Mouse (Mus musculus) liver, embryonic 12.5 days (tissue): ENCODE measurements at regions not wholly inside any gene's neighbourhood (a gene's known extent, or its start where the extent isn't known, plus 50 kb on each side); places are given as distances from the start of the nearest gene placed in this dataset.

Experiments used
- ATAC-seq: fragments of 200-750 bp; cut with Nextera tagmentation; 2 replicates; pipeline ENCODE4 v1.8.0; 2017; ENCODE audit warnings: moderate number of reproducible peaks, mild to moderate bottlenecking, moderate library complexity
- H3K27ac ChIP-seq: fragments of 300-500 bp; sonication (generic); 2 replicates; pipeline ENCODE4 v1.5.1; 2016; ENCODE audit warnings: mild to moderate bottlenecking
- H3K27me3 ChIP-seq: fragments of 300-500 bp; sonication (generic); replicated peaks from 2 replicates; pipeline ENCODE4 v1.6.1; 2016; ENCODE audit warnings: mild to moderate bottlenecking, moderate library complexity
- H3K36me3 ChIP-seq: fragments of 300-500 bp; sonication (generic); 2 replicates; pipeline ENCODE4 v1.6.1; 2016; ENCODE audit warnings: mild to moderate bottlenecking, moderate library complexity
- H3K4me1 ChIP-seq: fragments of 300-500 bp; sonication (generic); 2 replicates; pipeline ENCODE4 v1.6.1; 2016
- H3K4me2 ChIP-seq: fragments of 300-500 bp; sonication (generic); 2 replicates; pipeline ENCODE4 v1.6.1; 2016; ENCODE audit warnings: mild to moderate bottlenecking, moderate library complexity
- H3K4me3 ChIP-seq: fragments of 300-500 bp; sonication (generic); 2 replicates; pipeline ENCODE4 v1.5.1; 2016; ENCODE audit warnings: mild to moderate bottlenecking, moderate library complexity
- H3K9ac ChIP-seq: fragments of 300-500 bp; sonication (generic); 2 replicates; pipeline ENCODE4 v1.6.1; 2016; ENCODE audit warnings: mild to moderate bottlenecking, moderate library complexity
- H3K9me3 ChIP-seq: fragments of 300-500 bp; sonication (generic); replicated peaks from 2 replicates; pipeline ENCODE4 v1.6.1; 2016; ENCODE audit warnings: mild to moderate bottlenecking, moderate library complexity
- WGBS: fragments of 180-500 bp; shearing (Covaris S2); methylation state at CpG from one replicate; pipeline ENCODE4 v1.1.7; 2016; ENCODE audit not compliant: insufficient replicate concordance; 5-methylcytosine and 5-hydroxymethylcytosine counted together

GRCm38 (mm10) chr2:160000449-160000848 is 333.5 kb downstream of the Gm826 start:
- no peak for ATAC-seq
- Histone ChIP-seq H3K27me3 (no peaks in the 10 kb centered on the region), H3K27ac (no peak overlapping the region), H3K9me3 (no peaks in the 10 kb centered on the region), H3K36me3 (no peaks in the 10 kb centered on the region), H3K4me3 (no peak overlapping the region), H3K9ac (no peak overlapping the region), H3K4me1 (no peaks in the 10 kb centered on the region), H3K4me2 (no peak overlapping the region)
- 52% methylated on average over 4 of the region's 4 CpGs for WGBS

DNA sequence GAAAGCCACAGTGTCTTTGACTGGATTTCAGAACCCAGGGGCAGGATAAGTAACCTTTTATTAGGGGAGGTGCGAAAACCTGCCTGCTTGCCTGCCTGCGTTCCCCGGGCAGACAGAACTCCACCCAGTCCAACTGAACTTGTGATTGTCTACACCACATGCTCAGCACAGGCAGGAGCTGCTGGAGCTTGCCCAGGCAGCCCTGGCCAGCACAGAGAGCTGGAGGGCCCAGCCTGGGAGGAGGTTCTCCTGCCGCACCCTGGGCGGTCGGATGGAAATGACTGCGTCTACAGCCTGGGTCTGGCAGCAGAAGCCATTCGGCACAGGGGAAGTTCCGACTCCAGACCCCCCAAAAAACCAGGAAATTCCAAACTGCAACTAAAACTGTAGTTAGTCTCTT is 336.6 kb downstream of the Gm826 start:
- H3K27ac ChIP-seq, result no peak overlapping the region
- no peak overlapping the region for H3K4me3 ChIP-seq
- WGBS, result 71% methylated on average over 9 of the region's 9 CpGs
- no peaks in the 10 kb centered on the region for H3K4me1 ChIP-seq
- no peak overlapping the region for H3K9ac ChIP-seq
- no peaks in the 10 kb centered on the region for H3K36me3 ChIP-seq
- ATAC-seq, result no peak
- no peaks in the 10 kb centered on the region for H3K9me3 ChIP-seq
- no peak overlapping the region for H3K4me2 ChIP-seq
- H3K27me3 ChIP-seq, result no peaks in the 10 kb centered on the region

DNA sequence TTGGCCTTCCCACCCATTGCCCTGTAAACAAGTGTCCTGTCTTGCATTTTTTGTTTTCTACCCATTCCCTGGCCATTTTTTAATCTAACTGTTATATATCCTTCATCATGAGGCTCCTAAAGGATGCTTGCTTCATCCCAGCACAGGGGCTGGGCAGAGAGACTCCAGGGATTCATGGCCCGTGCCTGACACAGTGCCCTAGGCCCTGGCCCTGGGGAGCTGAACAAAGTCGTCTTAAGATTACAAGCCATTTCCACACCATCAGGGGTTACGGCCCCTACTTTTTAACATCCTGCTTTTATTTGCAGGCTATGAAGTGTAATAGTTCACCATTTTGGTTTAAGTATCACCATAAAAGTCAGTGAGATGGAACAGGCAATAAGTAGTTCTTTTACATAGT is 339.5 kb downstream of the Gm826 start:
- Histone ChIP-seq H3K36me3 (no peaks in the 10 kb centered on the region), H3K27ac (no peak overlapping the region), H3K4me3 (no peak overlapping the region), H3K27me3 (no peaks in the 10 kb centered on the region), H3K4me2 (no peak overlapping the region), H3K4me1 (no peaks in the 10 kb centered on the region), H3K9ac (no peak overlapping the region), H3K9me3 (no peaks in the 10 kb centered on the region)
- no peak for ATAC-seq
- WGBS, result 65% methylated on average over 3 of the region's 3 CpGs

- 77% methylated on average over 7 of the region's 7 CpGs for WGBS
- no peaks in the 10 kb centered on the region for H3K36me3 ChIP-seq
- no peaks in the 10 kb centered on the region for H3K4me1 ChIP-seq
- H3K27ac ChIP-seq, result no peak overlapping the region
- H3K27me3 ChIP-seq, result no peaks in the 10 kb centered on the region
- H3K9ac ChIP-seq, result no peak overlapping the region
- no peak for ATAC-seq
- H3K9me3 ChIP-seq, result no peaks in the 10 kb centered on the region
- no peak overlapping the region for H3K4me2 ChIP-seq
- no peak overlapping the region for H3K4me3 ChIP-seq
These were observed 347.2 kb downstream of the Gm826 start for GRCm38 (mm10) chr2:159986719-159987118.

GRCm38 (mm10) chr2:159981694-159982093 is 352.3 kb downstream of the Gm826 start:
- no peak overlapping the region for H3K27ac ChIP-seq
- no peak overlapping the region for H3K4me3 ChIP-seq
- H3K27me3 ChIP-seq, result no peaks in the 10 kb centered on the region
- no peaks in the 10 kb centered on the region for H3K36me3 ChIP-seq
- H3K4me2 ChIP-seq, result no peak overlapping the region
- no peaks in the 10 kb centered on the region for H3K4me1 ChIP-seq
- no peaks in the 10 kb centered on the region for H3K9me3 ChIP-seq
- WGBS, result 69% methylated on average over 3 of the region's 3 CpGs
- no peak for ATAC-seq
- H3K9ac ChIP-seq, result no peak overlapping the region

DNA sequence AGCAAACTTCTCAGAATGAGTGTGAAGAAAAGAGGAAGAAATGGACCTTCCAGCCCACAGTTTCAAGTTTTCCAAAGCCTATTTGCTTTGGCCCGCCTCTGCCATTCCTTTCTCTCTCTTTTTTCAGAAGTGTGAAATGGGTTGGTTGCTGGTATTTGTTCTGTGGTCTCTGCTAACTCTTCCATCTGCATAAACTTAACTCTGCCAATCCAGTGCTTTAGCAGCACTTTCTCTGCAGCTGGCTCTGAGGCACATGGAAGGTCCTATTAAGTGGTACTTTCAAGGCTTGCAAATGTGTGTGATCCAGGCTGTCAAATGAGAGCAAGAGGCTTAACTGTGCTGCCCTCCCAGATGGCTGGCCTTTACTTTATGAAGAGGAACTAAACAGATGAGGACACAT is 383.6 kb downstream of the Gm826 start:
- H3K4me2 ChIP-seq, result no peak overlapping the region
- H3K36me3 ChIP-seq, result no peaks in the 10 kb centered on the region
- WGBS, result 40% methylated on average over 1 of the region's 1 CpGs
- H3K9ac ChIP-seq, result no peak overlapping the region
- H3K4me1 ChIP-seq, result no peaks in the 10 kb centered on the region
- H3K4me3 ChIP-seq, result no peak overlapping the region
- no peak for ATAC-seq
- no peak overlapping the region for H3K27ac ChIP-seq
- H3K27me3 ChIP-seq, result no peaks in the 10 kb centered on the region
- H3K9me3 ChIP-seq, result no peaks in the 10 kb centered on the region; the same call in 1 of the 2 replicates

- H3K36me3 ChIP-seq, result no peaks in the 10 kb centered on the region
- H3K27me3 ChIP-seq, result no peaks in the 10 kb centered on the region
- ATAC-seq, result no peak
- WGBS, result 53% methylated on average over 4 of the region's 4 CpGs
- no peak overlapping the region for H3K4me3 ChIP-seq
- no peak overlapping the region for H3K9ac ChIP-seq
- no peak overlapping the region for H3K4me2 ChIP-seq
- H3K4me1 ChIP-seq, result no peaks in the 10 kb centered on the region
- H3K9me3 ChIP-seq, result peaks cover 2% of the 10 kb centered on the region; the same call in 1 of the 2 replicates
- no peak overlapping the region for H3K27ac ChIP-seq
These were observed 384.9 kb downstream of the Gm826 start for GRCm38 (mm10) chr2:159949046-159949445.

- Histone ChIP-seq H3K4me3 (no peak overlapping the region), H3K9me3 (no peaks in the 10 kb centered on the region; the same call in 1 of the 2 replicates), H3K27me3 (no peaks in the 10 kb centered on the region), H3K4me1 (no peaks in the 10 kb centered on the region), H3K36me3 (no peaks in the 10 kb centered on the region), H3K4me2 (no peak overlapping the region), H3K27ac (no peak overlapping the region), H3K9ac (no peak overlapping the region)
- ATAC-seq, result no peak
- 60% methylated on average over 2 of the region's 2 CpGs for WGBS
These were observed 403.2 kb downstream of the Gm826 start for GRCm38 (mm10) chr2:159930744-159931143.

DNA sequence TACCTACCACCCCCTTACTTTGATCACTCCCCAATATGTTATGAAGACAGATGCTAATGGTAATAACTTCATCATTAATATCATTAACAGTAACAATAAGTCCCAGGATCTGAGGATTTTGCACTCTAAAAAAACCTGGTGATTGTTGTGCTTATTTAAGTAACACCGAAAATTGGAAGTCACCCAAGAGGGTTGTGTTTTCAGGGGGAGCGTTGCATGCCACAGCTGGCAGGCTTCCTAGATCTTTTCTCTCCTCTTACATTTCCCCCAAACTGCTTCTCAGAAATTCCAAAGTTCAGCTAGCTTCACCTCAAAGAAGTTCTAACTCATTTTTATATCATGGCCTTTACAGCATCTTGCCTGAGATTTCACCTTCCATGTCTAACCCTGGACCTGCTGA is 444.3 kb downstream of the Gm826 start:
- Histone ChIP-seq H3K27ac (no peak overlapping the region), H3K9me3 (no peaks in the 10 kb centered on the region), H3K4me2 (no peak overlapping the region), H3K4me3 (no peak overlapping the region), H3K27me3 (no peaks in the 10 kb centered on the region), H3K4me1 (no peaks in the 10 kb centered on the region), H3K9ac (no peak overlapping the region), H3K36me3 (no peaks in the 10 kb centered on the region)
- 73% methylated on average over 2 of the region's 2 CpGs for WGBS
- ATAC-seq, result no peak

- ATAC-seq, result no peak
- H3K36me3 ChIP-seq, result no peaks in the 10 kb centered on the region
- H3K4me2 ChIP-seq, result no peak overlapping the region
- no peaks in the 10 kb centered on the region for H3K4me1 ChIP-seq
- no peak overlapping the region for H3K27ac ChIP-seq
- WGBS, result 69% methylated on average over 6 of the region's 6 CpGs
- H3K9me3 ChIP-seq, result no peaks in the 10 kb centered on the region
- H3K4me3 ChIP-seq, result no peak overlapping the region
- no peak overlapping the region for H3K9ac ChIP-seq
- H3K27me3 ChIP-seq, result no peaks in the 10 kb centered on the region
These were observed 449.0 kb downstream of the Gm826 start for GRCm38 (mm10) chr2:159884773-159885459.

- no peak overlapping the region for H3K4me3 ChIP-seq
- no peaks in the 10 kb centered on the region for H3K9me3 ChIP-seq
- H3K27me3 ChIP-seq, result no peaks in the 10 kb centered on the region
- H3K9ac ChIP-seq, result no peak overlapping the region
- no peak overlapping the region for H3K4me2 ChIP-seq
- no peaks in the 10 kb centered on the region for H3K36me3 ChIP-seq
- ATAC-seq, result no peak
- no peaks in the 10 kb centered on the region for H3K4me1 ChIP-seq
- H3K27ac ChIP-seq, result no peak overlapping the region
- WGBS, result 31% methylated on average over 2 of the region's 2 CpGs
These were observed 467.0 kb downstream of the Gm826 start for GRCm38 (mm10) chr2:159866981-159867380.

DNA sequence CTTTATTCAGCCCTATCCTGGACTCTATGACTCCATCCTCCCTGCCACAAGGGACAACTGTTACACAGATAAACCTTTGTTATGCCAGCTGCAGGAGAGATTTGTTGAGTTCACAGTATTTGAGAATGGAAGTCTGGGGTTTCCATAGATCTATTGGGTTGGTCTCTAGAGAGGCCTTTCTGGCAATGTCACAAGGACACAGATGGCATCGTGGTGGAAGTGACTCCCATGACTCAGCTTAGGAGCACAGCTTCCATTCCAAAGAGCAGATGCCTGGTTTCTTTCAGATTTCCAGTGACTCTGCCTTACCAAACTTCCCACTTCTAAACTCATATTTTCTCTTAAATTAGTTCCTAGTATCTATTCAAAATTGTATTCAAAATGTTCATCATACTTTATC is 467.6 kb downstream of the Gm826 start:
- WGBS, result 71% methylated on average over 1 of the region's 1 CpGs

GRCm38 (mm10) chr2:159863185-159863584 is 470.8 kb downstream of the Gm826 start:
- H3K4me3 ChIP-seq, result no peak overlapping the region
- H3K27ac ChIP-seq, result no peak overlapping the region
- no peaks in the 10 kb centered on the region for H3K4me1 ChIP-seq
- H3K9me3 ChIP-seq, result no peaks in the 10 kb centered on the region
- no peak overlapping the region for H3K9ac ChIP-seq
- 56% methylated on average over 1 of the region's 1 CpGs for WGBS
- no peak for ATAC-seq
- no peaks in the 10 kb centered on the region for H3K27me3 ChIP-seq
- no peak overlapping the region for H3K4me2 ChIP-seq
- no peaks in the 10 kb centered on the region for H3K36me3 ChIP-seq

More for the DNA sequence above, 467.6 kb downstream of the Gm826 start:
- Histone ChIP-seq H3K9ac (no peak overlapping the region), H3K4me3 (no peak overlapping the region), H3K27ac (no peak overlapping the region), H3K36me3 (no peaks in the 10 kb centered on the region), H3K4me2 (no peak overlapping the region), H3K27me3 (no peaks in the 10 kb centered on the region), H3K4me1 (no peaks in the 10 kb centered on the region), H3K9me3 (no peaks in the 10 kb centered on the region)
- ATAC-seq, result no peak
